11 mouse cellular contexts compared by ENCODE assay signal in genomic region chr11:68706524-68707429, GRCm38 (mm10). TPM values are rescaled to one million over a fixed set of nuclear protein-coding genes. Genes with fewer than 3 reads are reported as not detected.
DNase-seq lines count a peak whose midpoint lies in the region; ATAC-seq and TF ChIP-seq lines count a peak whose summit lies in the region.
"Had no signal": no experiment of that assay in that cellular context is flagged by ENCODE, and none has a peak within 500 bp of the region (broad histone marks: within the 10 kb centered on the region; RNA-seq: fewer than 3 reads in every experiment).

No protein-coding gene starts in this region.

- H3K9ac ChIP-seq in liver, postnatal 0 days (replicated peaks), result no peak overlapping the region
- no peak overlapping the region for H3K9ac ChIP-seq in liver, embryonic 12.5 days
- H3K9ac ChIP-seq in heart, embryonic 13.5 days, result peak overlapping the region; percentile 63
- no peak overlapping the region for H3K9ac ChIP-seq in neural tube, embryonic 15.5 days (replicated peaks)
- H3K9ac ChIP-seq: intestine, embryonic 15.5 days; liver, embryonic 14.5 days had no signal

- H3K27ac ChIP-seq in liver, postnatal 0 days (ENCODE audit: low read depth), result no peak overlapping the region; the same call in 1 of the 2 replicates
- no peak overlapping the region for H3K27ac ChIP-seq in liver, embryonic 12.5 days
- peak overlapping the region; percentile 80 for H3K27ac ChIP-seq in heart, embryonic 13.5 days (replicated peaks)
- peak overlapping the region; percentile 49 for H3K27ac ChIP-seq in neural tube, embryonic 15.5 days (replicated peaks)
- H3K27ac ChIP-seq: forebrain, embryonic 10.5 days; intestine, embryonic 15.5 days; liver, embryonic 14.5 days had no signal

- no peak for TF ChIP-seq EP300 in liver, postnatal 0 days (IDR thresholded peaks at IDR 0.05; ENCODE audit: low read depth)

- no peaks in the 10 kb centered on the region for H3K9me3 ChIP-seq in liver, postnatal 0 days (ENCODE audit: low read length)
- no peaks in the 10 kb centered on the region for H3K9me3 ChIP-seq in liver, embryonic 12.5 days (replicated peaks)
- no peaks in the 10 kb centered on the region for H3K9me3 ChIP-seq in heart, embryonic 13.5 days
- no peaks in the 10 kb centered on the region for H3K9me3 ChIP-seq in neural tube, embryonic 15.5 days (replicated peaks)
- H3K9me3 ChIP-seq: intestine, embryonic 15.5 days had no signal

- TF ChIP-seq CTCF in liver, postnatal 0 days (IDR thresholded peaks at IDR 0.05; ENCODE audit: low read depth), result peak; percentile 11

- WGBS in liver, postnatal 0 days (ENCODE audit: insufficient replicate concordance), result 38% methylated on average over 9 of the region's 9 CpGs
- WGBS in liver, embryonic 12.5 days (ENCODE audit: insufficient replicate concordance), result 49% methylated on average over 9 of the region's 9 CpGs
- WGBS in heart, embryonic 13.5 days, result 37% methylated on average over 9 of the region's 9 CpGs
- WGBS in neural tube, embryonic 15.5 days, result 55% methylated on average over 9 of the region's 9 CpGs

- peak; percentile 16 for DNase-seq in adrenal gland, postnatal 14 days
- no peak for DNase-seq in adrenal gland, postnatal 10 days
- DNase-seq in liver, postnatal 0 days, result no peak
- DNase-seq in thymus, postnatal 10 days (ENCODE audit: low spot score in 2 of 2), result no peak

- no peak overlapping the region for H3K4me3 ChIP-seq in liver, postnatal 0 days (ENCODE audit: low read depth, low read length)
- H3K4me3 ChIP-seq in liver, embryonic 12.5 days, result no peak overlapping the region
- H3K4me3 ChIP-seq in heart, embryonic 13.5 days, result no peak overlapping the region
- H3K4me3 ChIP-seq in neural tube, embryonic 15.5 days (replicated peaks), result no peak overlapping the region
- H3K4me3 ChIP-seq: forebrain, embryonic 10.5 days; intestine, embryonic 15.5 days had no signal

- 0 out of 2 replicates have a peak, but pooled peaks cover 2% of the 10 kb centered on the region for H3K4me1 ChIP-seq in liver, postnatal 0 days (ENCODE audit: insufficient read depth)
- H3K4me1 ChIP-seq in liver, embryonic 12.5 days, result peaks cover 19% of the 10 kb centered on the region
- H3K4me1 ChIP-seq in heart, embryonic 13.5 days, result peaks cover 49% of the 10 kb centered on the region
- H3K4me1 ChIP-seq in neural tube, embryonic 15.5 days, result peaks cover 26% of the 10 kb centered on the region

- ATAC-seq in liver, postnatal 0 days, result peak; percentile 88
- ATAC-seq in liver, embryonic 12.5 days, result no peak
- no peak for ATAC-seq in heart, embryonic 13.5 days (ENCODE audit: extremely low read depth, insufficient number of reproducible peaks, low FRiP score, low TSS enrichment)
- peak; percentile 55; the same call in 1 of the 2 replicates for ATAC-seq in neural tube, embryonic 15.5 days (ENCODE audit: low FRiP score)
- no peak for ATAC-seq in CD4-positive, CD25-positive, alpha-beta regulatory T cell, adult 4 months
- ATAC-seq: intestine, embryonic 15.5 days had no signal

- H3K27me3 ChIP-seq in liver, postnatal 0 days (ENCODE audit: insufficient read depth, low read length), result no peaks in the 10 kb centered on the region
- H3K27me3 ChIP-seq in liver, embryonic 12.5 days (replicated peaks), result no peaks in the 10 kb centered on the region
- H3K27me3 ChIP-seq in heart, embryonic 13.5 days (replicated peaks), result no peaks in the 10 kb centered on the region
- no peaks in the 10 kb centered on the region for H3K27me3 ChIP-seq in neural tube, embryonic 15.5 days (replicated peaks)
- H3K27me3 ChIP-seq: intestine, embryonic 15.5 days had no signal

- H3K36me3 ChIP-seq in liver, postnatal 0 days (replicated peaks; ENCODE audit: insufficient read depth, low read length), result no peaks in the 10 kb centered on the region
- peaks cover 35% of the 10 kb centered on the region for H3K36me3 ChIP-seq in liver, embryonic 12.5 days
- peaks cover 75% of the 10 kb centered on the region for H3K36me3 ChIP-seq in heart, embryonic 13.5 days
- H3K36me3 ChIP-seq in neural tube, embryonic 15.5 days, result peaks cover 25% of the 10 kb centered on the region

- H3K4me2 ChIP-seq in liver, postnatal 0 days (ENCODE audit: low read depth, low read length), result no peak overlapping the region
- H3K4me2 ChIP-seq in liver, embryonic 12.5 days, result no peak overlapping the region
- H3K4me2 ChIP-seq in heart, embryonic 13.5 days, result peak overlapping the region; percentile 43
- H3K4me2 ChIP-seq in neural tube, embryonic 15.5 days, result no peak overlapping the region
- H3K4me2 ChIP-seq: intestine, embryonic 15.5 days had no signal

RNA-seq across cellular contexts. Expression of gene Myh10, which starts 15.4 kb away (rescaled TPM):
- total RNA-seq in adrenal gland, postnatal 14 days (2021), result 34.4 and 36.0 TPM in 2 replicates
- total RNA-seq in adrenal gland, postnatal 10 days (2021), result 10 to 100 TPM; 38.9 to 48.6 TPM
- 6.8 and 8.0 TPM in 2 replicates for polyA plus RNA-seq in liver, postnatal 0 days (2015; fragmentation: Nextera tagmentation; extraction: Ambion mirVana)
- 34.6 and 37.0 TPM in 2 replicates for polyA plus RNA-seq in liver, embryonic 12.5 days (2016; fragmentation: Nextera tagmentation; extraction: Ambion mirVana)
- 124 and 133 TPM in 2 replicates for polyA plus RNA-seq in heart, embryonic 13.5 days (2015; fragmentation: Nextera tagmentation; extraction: Ambion mirVana)
- polyA plus RNA-seq in neural tube, embryonic 15.5 days (2015; fragmentation: Nextera tagmentation; extraction: Ambion mirVana), result 79.6 and 84.8 TPM in 2 replicates
- polyA plus RNA-seq in CD4-positive, CD25-positive, alpha-beta regulatory T cell, adult 4 months (2017; shearing (Covaris generic)), result 1 to 10 TPM; 1.5 to 5.2 TPM

Comparison
In these comparisons a context has a peak if more than half of its experiments do, and no peak if none do; other contexts are left out.
1. ATAC-seq: peak in liver, postnatal 0 days (single experiment) and neural tube, embryonic 15.5 days (single experiment); none in liver, embryonic 12.5 days (single experiment), heart, embryonic 13.5 days (single experiment) and CD4-positive, CD25-positive, alpha-beta regulatory T cell, adult 4 months (single experiment).
2. H3K27ac ChIP-seq: peak in heart, embryonic 13.5 days (single experiment) and neural tube, embryonic 15.5 days (single experiment); none in liver, postnatal 0 days (single experiment) and liver, embryonic 12.5 days (single experiment).